Mouse (Mus musculus) midbrain, embryonic 14.5 days (tissue): ENCODE measurements around the gene Gab1. TPM values are rescaled to one million over a fixed set of nuclear protein-coding genes. Genes with fewer than 3 reads are reported as not detected.

Source experiments
- ATAC-seq: fragments of 200-750 bp; cut with Nextera tagmentation; 2 replicates; pipeline ENCODE4 v1.8.0; 2017; ENCODE audit warnings: moderate number of reproducible peaks, moderate library complexity; ENCODE audit not compliant: low FRiP score, low TSS enrichment
- DNase-seq: peaks from one replicate; pipeline ENCODE4 v3.0.0-alpha.2; 2015
- H3K27ac ChIP-seq: fragments of 300-500 bp; sonication (generic); replicated peaks from 2 replicates; pipeline ENCODE4 v1.5.1; 2014; ENCODE audit warnings: mild to moderate bottlenecking, low read depth, low read length, moderate library complexity
- H3K27me3 ChIP-seq: fragments of 300-500 bp; sonication (generic); 2 replicates; pipeline ENCODE4 v1.6.1; 2014; ENCODE audit warnings: low read length, control low read depth, mixed read lengths; ENCODE audit not compliant: control insufficient read depth, insufficient read depth
- H3K36me3 ChIP-seq: fragments of 300-500 bp; sonication (generic); 2 replicates; pipeline ENCODE4 v1.6.1; 2014; ENCODE audit warnings: low read length, control low read depth; ENCODE audit not compliant: control insufficient read depth, insufficient read depth
- H3K4me1 ChIP-seq: fragments of 300-500 bp; sonication (generic); 2 replicates; pipeline ENCODE4 v1.6.1; 2014; ENCODE audit warnings: mild to moderate bottlenecking, antibody characterized with exemption, low read length, control low read depth; ENCODE audit not compliant: control insufficient read depth, insufficient read depth
- H3K4me2 ChIP-seq: fragments of 300-500 bp; sonication (generic); 2 replicates; pipeline ENCODE4 v1.6.1; 2014; ENCODE audit warnings: mild to moderate bottlenecking, low read length, moderate library complexity
- H3K4me3 ChIP-seq: fragments of 300-500 bp; sonication (generic); replicated peaks from 2 replicates; pipeline ENCODE4 v1.5.1; 2014; ENCODE audit warnings: low read depth, low read length
- H3K9ac ChIP-seq: fragments of 300-500 bp; sonication (generic); replicated peaks from 2 replicates; pipeline ENCODE4 v1.6.1; 2014; ENCODE audit warnings: mild to moderate bottlenecking, low read length, moderate library complexity
- H3K9me3 ChIP-seq: fragments of 300-500 bp; sonication (generic); 2 replicates; pipeline ENCODE4 v1.6.1; 2016; ENCODE audit warnings: low read length, control low read depth, mixed read lengths; ENCODE audit not compliant: control insufficient read depth
- WGBS: fragments of 180-500 bp; shearing (Covaris S2); extraction: QIAGEN DNeasy Blood & Tissue Kit; methylation state at CpG from one replicate; pipeline ENCODE4 v1.1.7; 2014; 5-methylcytosine and 5-hydroxymethylcytosine counted together
- polyA plus RNA-seq: library from polyadenylated mRNA; unstranded; fragments of >200 nt; fragmentation: Nextera tagmentation; extraction: Ambion mirVana; gene quantifications from 2 replicates; pipeline ENCODE4 v1.2.1, GENCODE M21; 2014

Gab1 gene
- polyA plus RNA-seq, 1 experiment from 2014 or later: 13.0 TPM

GRCm38 (mm10) chr8:80830724-80831566, 49.4 kb downstream of the Gab1 start:
- no peaks in the 10 kb centered on the region for H3K9me3 ChIP-seq
- no peaks in the 10 kb centered on the region for H3K27me3 ChIP-seq
- H3K4me3 ChIP-seq: no peak overlapping the region
- peak overlapping the region; percentile 33; the same call in 1 of the 2 replicates for H3K27ac ChIP-seq
- H3K4me1 ChIP-seq: 0 out of 2 replicates have a peak, but pooled peaks cover 5% of the 10 kb centered on the region
- no peak overlapping the region for H3K9ac ChIP-seq
- WGBS: 69% methylated on average over 11 of the region's 11 CpGs
- DNase-seq: peak; percentile 23
- H3K36me3 ChIP-seq: no peaks in the 10 kb centered on the region
- no peak for ATAC-seq
- H3K4me2 ChIP-seq: no peak overlapping the region

GRCm38 (mm10) chr8:80830141-80830540, 50.2 kb downstream of the Gab1 start:
- H3K27ac ChIP-seq: no peak overlapping the region; the same call in 1 of the 2 replicates
- ATAC-seq (no peak), DNase-seq (no peak)
- no peak overlapping the region for H3K4me3 ChIP-seq
- H3K4me2 ChIP-seq: no peak overlapping the region
- 56% methylated on average over 7 of the region's 7 CpGs for WGBS
- 0 out of 2 replicates have a peak, but pooled peaks cover 5% of the 10 kb centered on the region for H3K4me1 ChIP-seq
- H3K27me3 ChIP-seq: no peaks in the 10 kb centered on the region
- H3K36me3 ChIP-seq: no peaks in the 10 kb centered on the region
- H3K9ac ChIP-seq: no peak overlapping the region
- no peaks in the 10 kb centered on the region for H3K9me3 ChIP-seq

DNA sequence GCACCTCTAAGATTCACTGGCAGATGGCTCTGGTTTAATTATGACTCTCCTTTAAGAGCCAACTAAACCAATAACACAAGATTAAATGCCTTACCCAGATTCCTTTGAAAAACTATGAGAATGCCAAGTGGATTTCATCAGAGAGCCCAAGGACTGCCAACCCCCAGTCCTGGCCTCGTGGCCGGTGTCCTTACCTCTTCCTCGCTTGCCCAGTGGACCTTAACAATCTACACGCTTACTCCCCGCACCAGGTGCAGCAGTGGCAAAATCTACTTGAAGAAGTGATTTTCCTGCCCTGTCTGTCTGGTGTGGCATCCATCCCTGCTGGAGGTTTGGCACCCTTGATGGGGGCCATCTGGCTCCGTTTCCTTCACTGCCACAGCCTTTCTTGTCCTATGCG, 53.3 kb downstream of the Gab1 start:
- 83% methylated on average over 7 of the region's 7 CpGs for WGBS

DNA sequence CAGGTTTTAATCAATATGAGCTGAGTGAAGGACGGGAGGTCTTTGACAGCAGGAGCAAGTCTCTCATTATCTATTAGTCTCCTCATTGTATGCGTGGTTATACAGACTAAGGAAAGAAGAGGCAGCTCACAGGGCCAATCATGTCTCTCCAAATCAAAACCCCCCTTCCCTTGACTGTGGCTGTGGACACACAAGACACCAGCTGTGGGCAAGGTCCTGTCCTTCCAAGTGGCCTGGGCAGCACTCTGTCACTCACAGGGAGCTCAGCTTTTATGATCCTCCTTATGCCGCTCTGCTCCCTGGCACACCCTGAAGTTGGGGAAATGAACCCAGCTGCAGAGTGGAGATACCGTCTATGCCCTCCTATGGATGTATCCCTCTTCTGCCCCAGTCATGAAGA, 55.2 kb downstream of the Gab1 start:
- H3K4me1 ChIP-seq: no peaks in the 10 kb centered on the region
- H3K4me3 ChIP-seq: no peak overlapping the region
- ATAC-seq (no peak), DNase-seq (no peak)
- no peak overlapping the region for H3K4me2 ChIP-seq
- no peak overlapping the region for H3K9ac ChIP-seq
- no peaks in the 10 kb centered on the region for H3K9me3 ChIP-seq
- no peak overlapping the region for H3K27ac ChIP-seq
- no peaks in the 10 kb centered on the region for H3K27me3 ChIP-seq
- WGBS: 66% methylated on average over 4 of the region's 4 CpGs
- no peaks in the 10 kb centered on the region for H3K36me3 ChIP-seq

More for the DNA sequence above, 53.3 kb downstream of the Gab1 start:
- no peaks in the 10 kb centered on the region for H3K27me3 ChIP-seq
- H3K36me3 ChIP-seq: no peaks in the 10 kb centered on the region
- no peak overlapping the region for H3K27ac ChIP-seq
- H3K4me2 ChIP-seq: no peak overlapping the region
- DNase-seq (no peak), ATAC-seq (no peak)
- no peak overlapping the region for H3K9ac ChIP-seq
- 0 out of 2 replicates have a peak, but pooled peaks cover 5% of the 10 kb centered on the region for H3K4me1 ChIP-seq
- no peaks in the 10 kb centered on the region for H3K9me3 ChIP-seq
- no peak overlapping the region for H3K4me3 ChIP-seq

GRCm38 (mm10) chr8:80824426-80824825, 55.9 kb downstream of the Gab1 start:
- Histone ChIP-seq H3K27ac (peak overlapping the region; percentile 20; the same call in 1 of the 2 replicates), H3K27me3 (no peaks in the 10 kb centered on the region), H3K9ac (no peak overlapping the region), H3K4me3 (no peak overlapping the region), H3K36me3 (no peaks in the 10 kb centered on the region), H3K4me2 (no peak overlapping the region), H3K4me1 (no peaks in the 10 kb centered on the region), H3K9me3 (no peaks in the 10 kb centered on the region)
- 36% methylated on average over 5 of the region's 5 CpGs for WGBS
- no peak for ATAC-seq
- no peak for DNase-seq

GRCm38 (mm10) chr8:80823250-80823649, 57.1 kb downstream of the Gab1 start:
- H3K27ac ChIP-seq: no peak overlapping the region
- no peak for ATAC-seq
- no peaks in the 10 kb centered on the region for H3K9me3 ChIP-seq
- WGBS: 67% methylated on average over 5 of the region's 5 CpGs
- H3K27me3 ChIP-seq: no peaks in the 10 kb centered on the region
- no peaks in the 10 kb centered on the region for H3K36me3 ChIP-seq
- DNase-seq: no peak
- H3K4me2 ChIP-seq: no peak overlapping the region
- no peaks in the 10 kb centered on the region for H3K4me1 ChIP-seq
- H3K4me3 ChIP-seq: no peak overlapping the region
- no peak overlapping the region for H3K9ac ChIP-seq

GRCm38 (mm10) chr8:80821367-80822225, 58.7 kb downstream of the Gab1 start:
- Histone ChIP-seq H3K4me1 (no peaks in the 10 kb centered on the region), H3K4me2 (no peak overlapping the region), H3K4me3 (no peak overlapping the region), H3K27ac (no peak overlapping the region), H3K9ac (no peak overlapping the region), H3K9me3 (no peaks in the 10 kb centered on the region), H3K27me3 (no peaks in the 10 kb centered on the region), H3K36me3 (no peaks in the 10 kb centered on the region)
- no peak for ATAC-seq
- 86% methylated on average over 12 of the region's 12 CpGs for WGBS
- no peak for DNase-seq

DNA sequence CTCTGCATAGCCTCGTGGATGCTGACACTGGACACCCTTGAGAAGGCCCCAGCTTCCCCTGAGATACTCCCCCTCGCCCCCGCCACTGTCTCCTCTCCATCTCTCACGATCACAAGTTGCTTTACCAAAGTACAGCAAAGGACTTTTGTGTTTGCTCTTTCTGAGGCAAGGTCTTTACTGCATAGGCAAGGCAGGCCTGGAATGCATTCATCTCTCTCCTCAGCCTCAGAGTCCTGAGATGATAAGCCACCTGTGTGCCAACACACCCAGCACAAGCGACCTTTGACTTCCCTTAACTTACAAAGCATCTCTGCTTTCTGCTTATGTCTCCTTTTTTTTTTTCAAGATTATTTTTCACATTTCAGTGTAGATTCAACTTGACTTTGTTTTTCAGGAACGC, 61.3 kb downstream of the Gab1 start:
- Histone ChIP-seq H3K27ac (no peak overlapping the region), H3K36me3 (no peaks in the 10 kb centered on the region), H3K4me2 (no peak overlapping the region), H3K9me3 (no peaks in the 10 kb centered on the region), H3K9ac (no peak overlapping the region), H3K4me3 (no peak overlapping the region), H3K27me3 (no peaks in the 10 kb centered on the region), H3K4me1 (peaks cover 8% of the 10 kb centered on the region; the same call in 1 of the 2 replicates)
- DNase-seq: no peak
- 85% methylated on average over 6 of the region's 6 CpGs for WGBS
- no peak for ATAC-seq
